Mouse (Mus musculus): ENCODE measurements around the gene Dctn2. TPM values are rescaled to one million over a fixed set of nuclear protein-coding genes. Genes with fewer than 3 reads are reported as not detected.

Gene Dctn2
- total and polyA plus RNA-seq, 3 experiments, result 66.3 to 91.9 (median 79.1) TPM

GRCm38 (mm10) chr10:127218339-127218738, 47.8 kb upstream of the Dctn2 start:
- Histone ChIP-seq H3K27ac (ENCODE audit: insufficient read depth, low read depth) (no peak overlapping the region), H3K36me3 (replicated peaks in 1 of 2; ENCODE audit: control insufficient read depth in 1 of 2, insufficient read depth in 1 of 2, low read length in 1 of 2) (no peaks in the 10 kb centered on the region), H3K4me2 (ENCODE audit: insufficient read depth, low read depth, poor library complexity, severe bottlenecking) (no peak overlapping the region), H3K79me2 (replicated peaks; ENCODE audit: control insufficient read depth, extremely low read depth, insufficient read depth, poor library complexity, severe bottlenecking) (no peaks in the 10 kb centered on the region), H3K4me3 (replicated peaks in 1 of 3; ENCODE audit: low read depth in 2 of 3, low read length in 2 of 3, poor library complexity in 1 of 3) (no peak overlapping the region), H3K27me3 (replicated peaks) (no peaks in the 10 kb centered on the region), H3K9me3 (replicated peaks; ENCODE audit: low read length) (peaks cover 7% of the 10 kb centered on the region), H3K9ac (ENCODE audit: insufficient read depth, low read depth) (no peak overlapping the region), H3K4me1 (ENCODE audit: control insufficient read depth in 1 of 2, insufficient read depth in 2 of 2) (peaks cover 0 to 7% of the 10 kb centered on the region in 2 experiments; a peak in 1 of 4 replicates)
- TF ChIP-seq CHD2 (IDR thresholded peaks at IDR 0.05; ENCODE audit: low read length) (no peak), POLR2A (IDR thresholded peaks at IDR 0.05; ENCODE audit: low read depth, low read length) (no peak), USF1 (IDR thresholded peaks at IDR 0.05; ENCODE audit: low read depth, low read length) (no peak), ZNF384 (IDR thresholded peaks at IDR 0.05; ENCODE audit: low read depth, low read length) (no peak), NELFE (IDR thresholded peaks at IDR 0.05; ENCODE audit: low read depth, low read length) (no peak), JUND (conservative IDR thresholded peaks at IDR 0.05; ENCODE audit: low read depth, low read length) (no peak), SIN3A (IDR thresholded peaks at IDR 0.05; ENCODE audit: low read length) (no peak)
- dilution Hi-C loops (cut with MboI; ENCODE audit: extremely low pct_ligation_motif_present, extremely low pct_unique_long_range_greater_than_20kb, low sequenced_read_pairs) (no loop called here), in situ Hi-C loops (cut with MboI; ENCODE audit: low pct_ligation_motif_present, low pct_unique_long_range_greater_than_20kb, low sequenced_read_pairs) (no loop called here)
- DNase-seq (ENCODE audit: extremely low read depth), result no peak

DNA sequence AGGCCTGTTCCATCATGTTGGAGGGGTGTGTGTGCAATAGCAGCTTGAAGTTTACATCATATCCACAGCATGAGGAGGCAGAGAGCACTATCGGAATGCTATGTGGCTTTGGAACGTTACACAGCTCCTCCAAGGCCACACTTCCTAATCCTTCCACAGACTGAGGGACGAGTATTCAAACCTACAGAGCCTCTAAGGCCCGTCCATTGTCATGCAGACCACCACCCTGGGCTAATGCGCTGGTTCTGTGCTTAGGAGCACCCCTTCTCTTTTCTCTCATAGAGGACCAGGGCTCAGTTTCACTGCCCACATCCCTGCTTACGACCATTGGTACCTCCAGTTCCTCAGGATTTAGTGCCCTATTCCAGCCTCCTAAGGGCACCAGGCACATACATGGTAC, 41.0 kb upstream of the Dctn2 start:
- Histone ChIP-seq H3K4me1 (ENCODE audit: control insufficient read depth in 1 of 2, insufficient read depth in 2 of 2) (peaks cover 3 to 16% of the 10 kb centered on the region in 2 experiments), H3K4me3 (replicated peaks in 1 of 3; ENCODE audit: low read depth in 2 of 3, low read length in 2 of 3, poor library complexity in 1 of 3) (no peak overlapping the region), H3K27ac (ENCODE audit: insufficient read depth, low read depth) (no peak overlapping the region), H3K9me3 (replicated peaks; ENCODE audit: low read length) (peaks cover 6% of the 10 kb centered on the region), H3K9ac (ENCODE audit: insufficient read depth, low read depth) (no peak overlapping the region), H3K27me3 (replicated peaks) (peaks cover 10% of the 10 kb centered on the region), H3K36me3 (replicated peaks in 1 of 2; ENCODE audit: control insufficient read depth in 1 of 2, insufficient read depth in 1 of 2, low read length in 1 of 2) (no peaks in the 10 kb centered on the region), H3K4me2 (ENCODE audit: insufficient read depth, low read depth, poor library complexity, severe bottlenecking) (no peak overlapping the region), H3K79me2 (replicated peaks; ENCODE audit: control insufficient read depth, extremely low read depth, insufficient read depth, poor library complexity, severe bottlenecking) (no peaks in the 10 kb centered on the region)
- dilution Hi-C loops (cut with MboI; ENCODE audit: extremely low pct_ligation_motif_present, extremely low pct_unique_long_range_greater_than_20kb, low sequenced_read_pairs) (no loop called here), in situ Hi-C loops (cut with MboI; ENCODE audit: low pct_ligation_motif_present, low pct_unique_long_range_greater_than_20kb, low sequenced_read_pairs) (no loop called here)
- DNase-seq (ENCODE audit: extremely low read depth), result no peak
- no peak for TF ChIP-seq MXI1 (IDR thresholded peaks at IDR 0.05; ENCODE audit: low read depth, low read length)

DNA sequence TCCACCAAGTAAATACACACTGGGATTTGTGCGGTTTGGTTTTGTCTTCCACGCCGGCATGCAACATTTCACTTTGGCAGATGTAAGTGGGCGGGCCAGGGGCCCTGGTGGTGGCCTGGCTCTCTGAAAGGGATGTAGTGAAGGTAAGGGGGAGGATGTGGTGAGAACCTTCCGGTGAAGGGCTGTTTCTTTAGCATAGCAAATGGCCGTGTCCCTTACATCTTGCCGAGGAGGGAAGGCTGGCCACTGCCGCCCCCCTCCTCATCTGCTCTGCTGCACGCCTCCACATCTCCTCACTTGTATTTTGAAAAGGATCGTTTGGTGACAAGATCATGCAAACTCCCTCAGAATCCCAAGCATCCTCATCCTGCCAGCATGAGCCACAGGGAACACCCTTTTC, 40.4 kb upstream of the Dctn2 start:
- in situ Hi-C loops (cut with MboI; ENCODE audit: low pct_ligation_motif_present, low pct_unique_long_range_greater_than_20kb, low sequenced_read_pairs), result no loop called here
- Histone ChIP-seq H3K79me2 (replicated peaks; ENCODE audit: control insufficient read depth, extremely low read depth, insufficient read depth, poor library complexity, severe bottlenecking) (no peaks in the 10 kb centered on the region), H3K9me3 (replicated peaks; ENCODE audit: low read length) (peaks cover 3% of the 10 kb centered on the region), H3K4me2 (ENCODE audit: insufficient read depth, low read depth, poor library complexity, severe bottlenecking) (no peak overlapping the region), H3K9ac (ENCODE audit: insufficient read depth, low read depth) (no peak overlapping the region), H3K4me1 (ENCODE audit: control insufficient read depth in 1 of 2, insufficient read depth in 2 of 2) (peaks cover 3 to 17% of the 10 kb centered on the region in 2 experiments), H3K36me3 (replicated peaks in 1 of 2; ENCODE audit: control insufficient read depth in 1 of 2, insufficient read depth in 1 of 2, low read length in 1 of 2) (no peaks in the 10 kb centered on the region), H3K27me3 (replicated peaks) (peaks cover 15% of the 10 kb centered on the region), H3K4me3 (replicated peaks in 1 of 3; ENCODE audit: low read depth in 2 of 3, low read length in 2 of 3, poor library complexity in 1 of 3) (no peak overlapping the region), H3K27ac (ENCODE audit: insufficient read depth, low read depth) (no peak overlapping the region)
- no peak for DNase-seq (ENCODE audit: extremely low read depth)
- dilution Hi-C loops (cut with MboI; ENCODE audit: extremely low pct_ligation_motif_present, extremely low pct_unique_long_range_greater_than_20kb, low sequenced_read_pairs), result no loop called here
- TF ChIP-seq USF1 (IDR thresholded peaks at IDR 0.05; ENCODE audit: low read depth, low read length), result no peak
- no peak for TF ChIP-seq JUN (IDR thresholded peaks at IDR 0.05; ENCODE audit: insufficient read depth, low read depth, low read length)
- TF ChIP-seq CHD2 (IDR thresholded peaks at IDR 0.05; ENCODE audit: low read length), result no peak
- TF ChIP-seq TCF12 (IDR thresholded peaks at IDR 0.05; ENCODE audit: low read depth, low read length), result no peak
- no peak for TF ChIP-seq PAX5 (IDR thresholded peaks at IDR 0.05; ENCODE audit: low read length)
- no peak for TF ChIP-seq BHLHE40 (IDR thresholded peaks at IDR 0.05; ENCODE audit: low read depth, low read length)
- no peak for TF ChIP-seq ZNF384 (IDR thresholded peaks at IDR 0.05; ENCODE audit: low read depth, low read length)
- no peak for TF ChIP-seq MXI1 (IDR thresholded peaks at IDR 0.05; ENCODE audit: low read depth, low read length)
- TF ChIP-seq NELFE (IDR thresholded peaks at IDR 0.05; ENCODE audit: low read depth, low read length), result no peak
- no peak for TF ChIP-seq HCFC1 (IDR thresholded peaks at IDR 0.05; ENCODE audit: low read depth, low read length)
- TF ChIP-seq CTCF (conservative IDR thresholded peaks at IDR 0.05 in 1 of 2, IDR thresholded peaks at IDR 0.05 in 1 of 2; ENCODE audit: low read depth in 2 of 2, low read length in 2 of 2), result no peak
- no peak for TF ChIP-seq POLR2A (IDR thresholded peaks at IDR 0.05; ENCODE audit: low read depth, low read length)
